Mouse (Mus musculus) T-cell, adult 2 months (primary cell): ENCODE measurements around the gene Slc1a2.

Experiments
- DNase-seq: peaks from one replicate; pipeline ENCODE4 v3.0.0; 2022; ENCODE audit warnings: low spot score

Slc1a2 gene

GRCm38 (mm10) chr2:102663865-102664264 is 5.4 kb downstream of the Slc1a2 start:
- no peak for DNase-seq

DNA sequence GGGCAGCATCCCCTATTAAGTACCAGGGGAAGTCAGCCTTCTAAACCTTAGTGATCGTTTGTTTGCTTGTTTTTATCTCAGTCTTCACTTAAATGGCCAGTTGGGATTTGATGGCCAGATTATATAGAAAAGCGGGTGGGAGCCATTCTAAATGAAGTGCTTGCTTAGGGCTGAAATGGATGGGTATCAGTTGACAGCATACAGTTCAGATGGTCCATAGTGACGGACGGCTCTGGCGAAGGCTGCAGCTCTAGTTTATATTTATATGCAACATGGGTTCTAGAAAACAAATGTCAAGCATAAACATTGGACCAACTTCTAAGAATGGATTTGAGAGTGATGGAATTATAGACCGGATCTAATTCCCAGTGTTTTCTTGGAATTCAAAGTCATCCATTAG is 9.5 kb downstream of the Slc1a2 start:
- no peak for DNase-seq

DNA sequence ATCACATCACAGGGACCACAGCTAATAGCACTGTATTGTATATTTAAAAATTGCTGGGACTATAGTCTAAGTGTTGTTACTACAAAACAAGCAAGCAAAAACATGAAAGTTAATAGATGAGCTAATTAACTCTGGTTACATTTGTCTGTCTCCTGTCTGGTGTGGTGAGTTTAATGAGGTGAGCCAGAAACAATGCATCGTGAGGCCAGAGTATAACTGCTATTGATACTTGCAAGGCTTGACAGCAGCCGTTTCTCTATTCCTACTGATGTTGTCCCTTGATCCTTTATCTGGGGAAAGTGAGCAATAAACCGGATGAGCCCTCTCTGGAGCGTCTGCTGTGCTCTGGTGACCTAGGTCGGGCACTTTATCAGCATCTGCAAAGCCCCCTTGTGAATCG is 11.1 kb downstream of the Slc1a2 start:
- DNase-seq, result no peak

- no peak for DNase-seq
Measured at GRCm38 (mm10) chr2:102674582-102674981, 16.1 kb downstream of the Slc1a2 start.

- DNase-seq, result peak; percentile 16
Measured at GRCm38 (mm10) chr2:102675275-102675674, 16.8 kb downstream of the Slc1a2 start.

GRCm38 (mm10) chr2:102676716-102677312 is 18.4 kb downstream of the Slc1a2 start:
- DNase-seq, result no peak

GRCm38 (mm10) chr2:102677400-102677799 is 18.9 kb downstream of the Slc1a2 start:
- no peak for DNase-seq

- no peak for DNase-seq
Measured at GRCm38 (mm10) chr2:102681351-102681750, 22.9 kb downstream of the Slc1a2 start.

DNA sequence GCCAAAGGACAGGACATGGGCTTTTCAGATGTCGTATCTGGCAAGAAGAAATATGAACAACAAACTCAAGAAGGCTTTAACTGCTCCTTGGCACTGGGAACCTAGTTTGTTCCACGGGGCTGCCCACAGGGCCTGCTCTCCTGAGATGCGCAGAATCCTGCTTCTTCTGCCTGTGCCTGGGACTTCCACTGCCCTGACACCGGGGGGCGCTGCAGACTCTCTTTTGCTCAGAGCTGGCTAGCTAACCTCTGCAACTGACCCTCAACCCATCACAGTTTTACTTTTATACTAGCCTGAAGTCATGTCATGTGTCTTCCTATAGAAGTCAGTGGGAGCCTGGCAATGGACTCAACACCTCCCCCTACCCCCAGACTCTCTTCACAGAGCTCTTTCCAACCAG is 23.7 kb downstream of the Slc1a2 start:
- peak; percentile 13 for DNase-seq

- no peak for DNase-seq
Measured at GRCm38 (mm10) chr2:102685371-102686107, 27.1 kb downstream of the Slc1a2 start.

- DNase-seq, result no peak
Measured at GRCm38 (mm10) chr2:102686108-102686450, 27.6 kb downstream of the Slc1a2 start.

DNA sequence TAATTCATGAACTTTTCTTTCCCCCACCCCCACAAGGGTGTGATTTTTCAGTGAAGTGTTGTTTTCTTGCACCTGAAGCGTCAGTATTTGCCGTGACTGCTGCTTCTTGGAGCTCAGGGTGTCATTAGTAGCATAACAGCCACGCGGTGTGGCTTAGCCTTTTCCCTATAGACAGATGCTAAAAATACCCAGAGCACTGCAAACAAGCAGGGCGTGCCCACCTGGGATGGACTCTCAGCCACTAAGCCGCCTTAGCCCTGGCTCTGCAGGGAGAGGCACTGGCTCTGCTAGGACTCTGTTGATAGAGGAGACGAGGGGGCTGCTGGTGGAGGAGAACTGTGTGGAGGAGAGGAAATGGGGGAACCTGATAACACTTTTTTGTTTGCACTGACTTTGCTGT is 35.1 kb downstream of the Slc1a2 start:
- no peak for DNase-seq

DNA sequence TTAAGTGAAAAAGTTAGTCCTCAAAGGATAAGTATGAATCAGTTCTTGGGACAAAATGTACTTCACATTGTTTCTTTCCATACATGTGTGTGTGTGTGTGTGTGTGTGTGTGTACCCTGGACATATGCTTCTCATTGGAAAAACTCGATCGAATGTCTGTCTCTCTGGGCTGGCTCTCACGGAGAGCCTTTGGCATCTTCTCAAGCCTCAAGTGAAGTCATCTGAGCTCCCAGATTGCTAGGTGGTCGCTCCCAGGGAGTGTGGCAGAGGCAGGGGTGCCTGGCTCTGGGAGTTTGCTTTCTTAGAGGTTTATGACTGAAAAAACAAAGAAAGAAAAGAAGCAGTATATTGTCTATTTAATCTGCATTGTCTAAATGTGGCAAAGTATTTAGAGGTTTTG is 36.3 kb downstream of the Slc1a2 start:
- no peak for DNase-seq

- no peak for DNase-seq
Measured at GRCm38 (mm10) chr2:102695541-102695940, 37.1 kb downstream of the Slc1a2 start.

DNA sequence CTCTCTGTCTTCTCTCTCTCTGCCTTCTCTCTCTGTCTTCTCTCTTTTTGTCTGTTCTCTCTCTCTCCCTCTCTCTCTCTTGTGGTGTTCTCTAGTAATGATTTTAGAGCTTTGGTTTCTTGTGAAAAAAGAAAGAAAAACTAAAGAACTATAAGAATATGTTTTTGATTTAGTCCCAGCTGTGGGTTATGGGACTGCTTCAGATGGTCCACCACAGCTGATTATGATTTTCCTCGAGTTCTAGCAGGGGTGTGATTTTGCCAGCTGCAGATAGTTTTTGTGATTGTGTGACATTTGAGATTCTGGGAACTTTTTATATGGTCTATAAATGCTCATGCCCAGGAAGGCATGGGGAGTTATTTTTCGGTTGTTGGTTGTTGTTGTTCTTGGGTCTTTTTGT is 39.3 kb downstream of the Slc1a2 start:
- DNase-seq, result no peak

GRCm38 (mm10) chr2:102699921-102700320 is 41.5 kb downstream of the Slc1a2 start:
- no peak for DNase-seq

GRCm38 (mm10) chr2:102700695-102701094 is 42.2 kb downstream of the Slc1a2 start:
- no peak for DNase-seq

- DNase-seq, result no peak
Measured at GRCm38 (mm10) chr2:102701382-102701781, 42.9 kb downstream of the Slc1a2 start.

DNA sequence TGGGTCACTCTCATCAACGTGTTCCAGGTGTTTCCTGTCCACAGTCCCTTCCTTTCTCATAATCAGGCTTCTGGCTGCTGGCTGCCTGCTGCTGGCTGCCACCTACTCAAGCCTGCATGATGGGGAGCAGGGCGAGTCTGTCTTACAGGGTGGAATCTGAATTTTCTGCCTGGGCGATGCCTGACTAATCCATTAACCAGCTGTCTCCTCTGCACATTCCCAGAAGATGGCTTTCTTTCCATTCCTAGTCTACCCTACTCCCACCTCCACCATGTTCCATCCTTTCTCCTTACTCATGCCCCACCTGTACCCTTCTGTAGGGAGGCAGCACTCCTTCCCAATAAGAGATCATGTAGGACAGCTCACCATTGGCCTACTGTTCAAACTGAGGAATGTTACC is 45.1 kb downstream of the Slc1a2 start:
- no peak for DNase-seq

GRCm38 (mm10) chr2:102704781-102705180 is 46.3 kb downstream of the Slc1a2 start:
- DNase-seq, result no peak

GRCm38 (mm10) chr2:102711511-102711910 is 53.1 kb downstream of the Slc1a2 start:
- no peak for DNase-seq

GRCm38 (mm10) chr2:102712049-102712448 is 53.6 kb downstream of the Slc1a2 start:
- DNase-seq, result no peak

- no peak for DNase-seq
Measured at GRCm38 (mm10) chr2:102712678-102713628, 54.5 kb downstream of the Slc1a2 start.
